Mouse (Mus musculus) kidney, adult 2 months (tissue): ENCODE data around the gene Cep63. TPM values are rescaled to one million over a fixed set of nuclear protein-coding genes. Genes with fewer than 3 reads are reported as not detected.
A peak's percentile ranks its signal among the peaks of the same experiment; 100 is the strongest.

Experiments used
- DNase-seq: peaks from one replicate; pipeline ENCODE4 v3.0.0; 2021
- H3K27ac ChIP-seq: fragments of 200-500 bp; 2 replicates; pipeline ENCODE4 v1.5.1; 2012; ENCODE audit warnings: low read depth, low read length, control low read depth, inconsistent platforms; ENCODE audit not compliant: insufficient read depth
- H3K27me3 ChIP-seq: fragments of 200-500 bp; replicated peaks from 2 replicates; pipeline ENCODE4 v1.6.1; 2012; ENCODE audit warnings: mild to moderate bottlenecking, moderate library complexity, low read length, inconsistent platforms; ENCODE audit not compliant: control insufficient read depth, insufficient read depth
- H3K36me3 ChIP-seq: fragments of 200-500 bp; 2 replicates; pipeline ENCODE4 v1.6.1; 2012; ENCODE audit warnings: mild to moderate bottlenecking, moderate library complexity, low read length, inconsistent platforms; ENCODE audit not compliant: control insufficient read depth, insufficient read depth
- H3K4me1 ChIP-seq: fragments of 200-500 bp; 2 replicates; pipeline ENCODE4 v1.6.1; 2011; ENCODE audit warnings: low read length; ENCODE audit not compliant: control insufficient read depth, insufficient read depth
- H3K4me3 ChIP-seq: fragments of 200-500 bp; 2 replicates; pipeline ENCODE4 v1.5.1; 2011; ENCODE audit warnings: mild to moderate bottlenecking, low read depth, low read length, control low read depth; ENCODE audit not compliant: insufficient read depth
- CTCF ChIP-seq: fragments of 200-500 bp; conservative IDR thresholded peaks from 2 replicates; pipeline ENCODE4 v1.5.1; 2011; ENCODE audit warnings: low read depth, mild to moderate bottlenecking, control low read depth, low read length, moderate library complexity, mixed read lengths; ENCODE audit not compliant: insufficient read depth, insufficient read length
- POLR2A ChIP-seq: fragments of 200-500 bp; IDR thresholded peaks from one replicate; pipeline ENCODE4 v1.6.1; 2011; ENCODE audit warnings: low read depth, low read length, control low read depth
- WGBS: fragments of 180-500 bp; shearing (Covaris S2); methylation state at CpG from one replicate; pipeline ENCODE4 v1.1.7; 2018; 5-methylcytosine and 5-hydroxymethylcytosine counted together
- polyA plus RNA-seq: library from polyadenylated mRNA; depleted of rRNA; stranded (reverse); fragments of >200 nt; gene quantifications from 2 replicates; pipeline ENCODE4 v1.2.3, GENCODE M21; 2012

Gene Cep63
- polyA plus RNA-seq, 1 experiment, result 6.9 TPM

DNA sequence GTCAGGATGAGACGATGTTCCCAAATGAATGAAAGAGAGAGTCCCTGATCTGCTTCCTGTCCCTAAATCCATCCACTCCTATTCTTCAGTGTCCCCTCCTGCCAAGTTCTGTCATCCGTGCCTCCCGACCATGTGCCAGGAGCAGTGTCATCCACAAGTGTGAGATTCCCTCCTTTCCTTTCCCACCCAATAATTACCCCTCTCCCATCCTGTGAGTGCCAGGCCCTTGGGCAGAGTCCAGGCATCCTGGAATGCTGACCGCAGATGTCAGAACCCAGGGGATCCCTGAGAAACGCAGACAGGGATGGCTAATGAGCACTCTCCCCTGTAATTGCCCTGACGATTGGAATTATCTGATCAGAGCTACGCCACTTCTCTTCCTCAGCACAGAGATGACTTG lies 24.3 kb upstream of the Cep63 start:
- Histone ChIP-seq H3K4me3 (no peak overlapping the region), H3K27me3 (no peaks in the 10 kb centered on the region), H3K27ac (no peak overlapping the region), H3K4me1 (no peaks in the 10 kb centered on the region), H3K36me3 (no peaks in the 10 kb centered on the region)
- WGBS, result 40% methylated on average over 7 of the region's 7 CpGs
- TF ChIP-seq CTCF, result no peak
- TF ChIP-seq POLR2A, result no peak
- no peak for DNase-seq

DNA sequence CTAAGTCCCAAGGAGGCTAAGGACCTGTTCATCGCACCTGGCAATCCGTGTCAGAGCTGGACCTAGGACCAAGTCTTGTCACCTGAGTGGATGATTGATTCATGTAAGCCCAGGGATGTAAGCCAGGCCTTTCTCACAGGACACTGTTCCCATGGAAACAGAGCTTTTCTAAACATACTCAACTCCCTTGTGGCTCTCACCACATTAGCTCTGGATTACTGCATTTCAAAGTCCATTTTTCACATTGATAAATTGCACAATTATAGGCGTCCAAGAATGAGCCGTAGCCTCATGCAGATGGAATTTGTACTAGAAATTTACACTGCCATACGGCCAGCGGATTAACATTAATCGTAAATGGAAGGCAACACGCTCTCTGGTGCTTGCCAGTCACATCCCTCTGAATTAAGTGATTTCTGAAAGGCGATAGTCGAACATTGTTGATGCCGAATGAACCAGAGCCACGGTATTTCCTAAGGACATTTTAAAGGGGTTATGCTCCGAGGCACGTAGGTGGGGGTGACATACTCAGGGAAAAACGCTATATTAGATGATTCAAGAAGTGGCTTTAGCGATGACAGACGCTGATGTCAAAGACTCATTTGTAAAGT lies 23.7 kb upstream of the Cep63 start:
- H3K36me3 ChIP-seq, result no peaks in the 10 kb centered on the region
- H3K4me3 ChIP-seq, result no peak overlapping the region
- H3K4me1 ChIP-seq, result no peaks in the 10 kb centered on the region
- H3K27me3 ChIP-seq, result no peaks in the 10 kb centered on the region
- TF ChIP-seq CTCF, result no peak
- TF ChIP-seq POLR2A, result no peak
- no peak overlapping the region for H3K27ac ChIP-seq
- DNase-seq, result peak; percentile 22
- WGBS, result 51% methylated on average over 17 of the region's 17 CpGs

DNA sequence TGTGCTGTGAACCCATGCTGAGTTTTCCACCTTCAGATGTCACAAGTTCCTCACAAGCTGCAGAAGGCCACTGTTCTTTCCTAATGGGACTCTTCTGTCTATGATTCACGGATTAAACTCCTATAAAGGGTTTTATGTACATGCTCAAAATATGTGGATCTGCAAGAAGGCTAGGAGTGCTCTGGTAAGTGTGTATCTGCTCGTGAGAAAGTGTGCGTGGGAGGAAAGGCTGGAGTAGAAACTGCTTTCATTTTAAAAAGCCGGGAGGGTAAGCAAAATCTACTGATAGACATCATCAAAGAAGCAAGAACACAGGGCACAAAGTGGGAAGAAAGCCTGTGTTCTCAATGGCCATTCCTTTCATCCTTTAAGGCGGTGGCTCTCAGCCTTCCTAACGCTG lies 20.7 kb upstream of the Cep63 start:
- no peak overlapping the region for H3K27ac ChIP-seq
- 77% methylated on average over 6 of the region's 6 CpGs for WGBS
- no peaks in the 10 kb centered on the region for H3K4me1 ChIP-seq
- H3K4me3 ChIP-seq, result no peak overlapping the region
- H3K36me3 ChIP-seq, result no peaks in the 10 kb centered on the region
- TF ChIP-seq POLR2A (no peak), CTCF (no peak)
- DNase-seq, result no peak
- H3K27me3 ChIP-seq, result no peaks in the 10 kb centered on the region

DNA sequence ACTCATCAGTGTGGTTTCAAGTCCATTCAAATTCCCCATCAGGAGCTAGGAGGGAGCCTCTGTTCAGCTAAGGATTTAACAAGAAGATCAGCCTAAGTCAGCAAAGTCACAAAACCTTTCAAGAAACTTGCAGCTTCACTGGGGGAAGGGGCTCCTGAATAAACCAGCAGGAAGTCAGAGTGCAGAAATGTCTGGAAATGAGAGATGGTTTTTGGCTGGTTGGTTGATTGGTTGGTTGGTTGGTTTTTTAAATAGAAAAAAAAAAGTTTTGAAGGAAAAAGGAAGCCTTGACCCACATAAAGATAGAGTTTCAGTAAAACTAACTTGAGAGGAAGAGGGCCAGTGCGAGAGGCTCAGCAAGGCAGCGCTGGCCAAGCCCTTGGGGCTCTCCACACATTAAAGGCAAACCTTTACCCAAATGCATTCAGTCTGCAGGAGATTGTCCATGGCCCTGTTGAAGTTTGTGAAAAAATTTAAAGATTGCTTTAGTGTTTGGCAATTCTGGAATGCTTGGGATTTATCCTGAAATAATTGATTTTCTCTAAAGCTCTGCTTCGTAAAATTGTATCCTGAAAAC lies 18.9 kb upstream of the Cep63 start:
- no peaks in the 10 kb centered on the region for H3K36me3 ChIP-seq
- no peak overlapping the region for H3K4me3 ChIP-seq
- no peak for DNase-seq
- H3K27me3 ChIP-seq, result no peaks in the 10 kb centered on the region
- no peak overlapping the region for H3K27ac ChIP-seq
- WGBS, result 71% methylated on average over 3 of the region's 3 CpGs
- H3K4me1 ChIP-seq, result no peaks in the 10 kb centered on the region
- TF ChIP-seq POLR2A, result no peak
- no peak for TF ChIP-seq CTCF

DNA sequence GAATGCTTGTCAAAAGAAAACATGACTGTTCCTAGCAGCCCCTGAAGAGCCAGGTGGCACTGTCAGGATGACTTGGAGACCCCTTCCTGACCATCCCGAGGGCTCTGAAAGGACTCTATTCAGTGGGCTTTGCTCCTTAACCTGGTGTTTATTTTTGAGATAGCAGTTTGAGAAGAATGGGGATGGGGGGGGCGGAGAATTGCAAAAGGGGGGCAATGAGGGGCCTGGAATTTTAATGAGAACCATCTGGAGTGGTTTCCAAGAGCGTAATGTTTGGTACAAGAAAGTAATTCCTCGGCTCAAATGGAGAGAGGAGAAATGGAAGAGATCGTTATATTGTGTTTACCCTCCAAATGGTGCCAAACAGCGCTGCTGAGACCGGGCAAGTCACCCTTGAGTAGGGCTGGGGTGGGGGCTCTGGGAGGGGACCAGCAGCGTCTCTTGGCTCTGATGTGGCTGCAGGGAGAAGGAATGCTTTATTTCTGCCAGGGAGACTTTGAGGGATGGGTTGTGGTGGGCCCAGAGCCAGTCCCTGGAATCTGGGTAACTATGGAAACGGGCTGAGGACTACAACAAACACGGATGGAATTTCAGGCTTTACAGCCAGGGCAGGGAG lies 17.3 kb upstream of the Cep63 start:
- peak; percentile 74 for DNase-seq
- no peak overlapping the region for H3K4me3 ChIP-seq
- no peaks in the 10 kb centered on the region for H3K36me3 ChIP-seq

DNA sequence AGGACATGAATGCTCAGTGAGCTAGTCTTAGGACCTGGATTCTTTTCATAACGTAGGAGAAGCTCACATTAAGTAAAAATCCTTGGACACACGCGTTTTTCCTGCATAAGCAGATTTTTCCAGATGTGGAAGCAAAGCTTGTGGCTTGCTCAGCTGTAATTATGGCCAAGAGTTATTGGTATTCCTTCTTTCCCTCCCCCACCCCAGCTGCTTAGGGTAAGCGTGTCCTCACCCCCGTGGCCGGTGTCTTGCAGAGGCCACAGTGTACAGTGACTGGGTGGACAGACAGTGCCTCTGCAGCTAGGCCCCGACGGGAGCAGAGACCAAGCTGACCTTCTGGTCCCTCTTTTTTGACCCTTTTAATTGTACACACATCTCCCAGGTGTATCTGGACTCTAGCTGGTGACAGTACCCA lies 16.7 kb upstream of the Cep63 start:
- WGBS, result 42% methylated on average over 8 of the region's 8 CpGs
- Histone ChIP-seq H3K27me3 (no peaks in the 10 kb centered on the region), H3K4me1 (no peaks in the 10 kb centered on the region), H3K27ac (peak overlapping the region; percentile 7), H3K36me3 (no peaks in the 10 kb centered on the region), H3K4me3 (no peak overlapping the region)
- peak; percentile 40 for DNase-seq
- TF ChIP-seq CTCF, result no peak
- no peak for TF ChIP-seq POLR2A

More for the DNA sequence above, 17.3 kb upstream of the Cep63 start:
- H3K27ac ChIP-seq, result peak overlapping the region; percentile 55
- TF ChIP-seq POLR2A, result no peak
- TF ChIP-seq CTCF, result no peak
- no peaks in the 10 kb centered on the region for H3K27me3 ChIP-seq
- H3K4me1 ChIP-seq, result no peaks in the 10 kb centered on the region
- 25% methylated on average over 10 of the region's 10 CpGs for WGBS

DNA sequence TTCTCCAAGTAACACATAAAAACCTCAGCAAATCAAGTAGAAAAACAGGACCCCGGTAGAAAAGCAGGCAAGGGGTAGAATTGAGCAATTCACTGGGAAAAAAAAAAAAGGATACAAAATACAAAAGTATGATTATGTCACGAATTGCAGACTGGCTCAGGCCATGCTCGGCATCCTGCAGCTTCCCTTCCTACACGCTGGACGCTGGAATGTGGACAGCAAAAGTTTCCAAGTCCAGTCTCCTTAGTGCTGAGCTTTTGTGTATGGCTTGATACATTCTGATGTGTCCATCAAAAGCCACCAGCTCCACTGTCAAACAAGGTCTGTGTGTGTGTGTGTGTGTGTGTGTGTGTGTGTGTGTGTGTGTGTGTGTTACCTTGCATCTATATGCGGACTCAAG lies 15.2 kb upstream of the Cep63 start:
- no peak overlapping the region for H3K4me3 ChIP-seq
- H3K4me1 ChIP-seq, result no peaks in the 10 kb centered on the region
- 65% methylated on average over 6 of the region's 6 CpGs for WGBS
- DNase-seq, result no peak
- no peaks in the 10 kb centered on the region for H3K27me3 ChIP-seq
- no peaks in the 10 kb centered on the region for H3K36me3 ChIP-seq
- TF ChIP-seq POLR2A (no peak), CTCF (no peak)
- H3K27ac ChIP-seq, result no peak overlapping the region; the same call in 1 of the 2 replicates
